Mouse (Mus musculus) layer of hippocampus, postnatal 36 days (tissue): ENCODE data around the gene Bcl11a. TPM values are rescaled to one million over a fixed set of nuclear protein-coding genes. Genes with fewer than 3 reads are reported as not detected.

ENCODE experiments used
- DNase-seq, 2 experiments: peaks; one replicate each; pipeline ENCODE4 v3.0.0; 2022
- total RNA-seq, 2 experiments: library from RNA; stranded (reverse); gene quantifications; 2 replicates each; pipeline ENCODE4 v1.2.3; 2021

Gene Bcl11a
- total RNA-seq, 2 experiments from 2014 or later = 112 to 113 TPM

DNA sequence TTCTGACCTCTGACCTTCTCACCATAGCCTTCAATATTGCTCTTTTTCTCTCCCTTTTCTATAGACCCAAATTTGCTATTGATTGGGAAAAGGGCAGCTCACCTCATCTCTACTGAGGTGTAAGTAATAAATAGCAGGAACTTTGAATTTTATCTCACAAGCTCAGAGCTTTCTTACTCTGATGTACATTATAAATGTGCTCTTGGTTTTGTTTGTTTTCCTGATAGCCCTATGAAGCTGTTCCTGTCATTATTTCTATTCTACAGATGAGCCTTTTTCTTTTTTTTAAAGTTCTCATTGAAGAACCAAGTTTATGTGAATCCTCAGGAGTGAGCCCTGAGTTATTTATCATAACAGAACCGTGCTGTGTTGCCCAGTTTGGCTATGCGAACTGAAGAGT is 55.0 kb downstream of the Bcl11a start:
- no peak for DNase-seq

GRCm38 (mm10) chr11:24133484-24133883 is 55.6 kb downstream of the Bcl11a start:
- DNase-seq = no peak

DNA sequence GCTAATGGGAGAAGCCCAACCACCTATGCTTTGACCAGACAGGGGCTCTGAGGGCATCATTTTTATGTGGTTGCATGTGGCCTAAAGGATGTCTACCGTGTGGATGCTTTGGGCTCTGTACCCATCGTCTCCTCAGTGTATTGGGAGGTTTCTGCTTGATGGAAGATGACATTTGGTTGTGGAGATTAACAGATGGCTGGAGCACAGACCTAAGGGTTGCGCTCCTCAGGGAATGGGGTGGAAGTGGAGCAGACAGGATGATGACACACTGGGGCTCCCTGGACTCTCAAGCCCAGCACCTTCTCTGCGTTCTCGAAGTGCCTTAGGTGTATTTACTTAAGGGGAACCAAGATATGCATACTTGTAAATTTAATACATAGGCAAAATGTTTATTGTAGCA is 56.1 kb downstream of the Bcl11a start:
- no peak for DNase-seq

DNA sequence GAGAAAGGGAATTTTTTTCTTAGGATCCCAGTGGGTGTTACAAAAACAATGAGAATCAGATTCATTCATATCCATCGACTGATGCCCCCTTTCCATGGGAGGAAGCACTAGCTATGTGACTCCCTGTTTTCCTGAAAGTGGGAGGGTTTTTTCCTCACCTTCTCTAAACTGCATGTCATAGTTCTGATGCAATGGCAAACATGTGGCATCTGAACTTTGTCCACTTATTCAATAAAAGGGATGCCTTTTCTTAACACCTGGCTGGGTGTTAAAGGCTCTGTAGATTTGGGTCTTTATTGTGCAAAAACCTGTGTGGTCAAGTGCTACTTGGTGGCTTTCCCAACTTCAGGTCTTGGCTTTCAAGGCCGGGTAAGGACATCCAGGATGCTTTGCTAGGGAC is 57.4 kb downstream of the Bcl11a start:
- DNase-seq = no peak

- no peak for DNase-seq
These were observed 58.4 kb downstream of the Bcl11a start for GRCm38 (mm10) chr11:24136084-24136785.

- DNase-seq = no peak
These were observed 60.0 kb downstream of the Bcl11a start for GRCm38 (mm10) chr11:24137891-24138290.

DNA sequence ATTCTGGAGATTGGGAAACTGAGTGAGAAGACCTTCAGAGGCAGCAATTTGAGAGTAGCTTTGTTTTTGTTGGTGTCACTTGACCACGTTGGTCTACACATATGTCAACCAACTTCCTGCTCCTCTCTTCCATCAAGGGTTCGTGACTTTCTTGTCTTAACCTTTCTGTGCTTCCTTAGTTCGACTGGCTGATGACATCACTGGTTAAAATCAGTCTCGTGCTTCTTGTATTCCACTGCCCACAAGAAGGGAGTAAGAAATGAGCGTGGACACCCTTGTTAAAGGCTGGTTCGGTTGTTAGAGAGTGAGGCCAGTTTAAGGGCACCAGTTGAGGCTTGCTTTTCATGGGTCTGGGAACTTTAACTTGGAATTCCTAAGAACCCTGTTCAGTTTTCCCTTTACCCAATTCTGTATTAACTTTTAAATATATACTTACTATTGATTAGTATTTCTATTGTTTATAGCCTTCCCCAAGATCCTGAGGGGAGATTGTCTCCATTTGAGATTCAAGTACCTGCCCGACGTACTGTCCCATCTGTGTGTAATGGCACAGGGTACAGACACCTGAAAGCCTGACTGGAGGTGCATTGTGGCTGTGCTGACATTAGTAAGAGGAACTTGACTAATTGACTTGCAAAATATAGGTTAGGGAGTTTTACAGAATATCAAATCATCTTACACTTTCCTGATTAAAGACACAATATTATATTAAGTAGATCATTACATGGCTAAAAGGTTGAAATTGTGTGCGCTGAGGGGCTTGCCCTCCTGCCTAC is 60.9 kb downstream of the Bcl11a start:
- no peak for DNase-seq

GRCm38 (mm10) chr11:24139432-24139831 is 61.6 kb downstream of the Bcl11a start:
- DNase-seq = no peak

GRCm38 (mm10) chr11:24139952-24140351 is 62.1 kb downstream of the Bcl11a start:
- no peak for DNase-seq

- DNase-seq = no peak
These were observed 63.1 kb downstream of the Bcl11a start for GRCm38 (mm10) chr11:24140948-24141347.

GRCm38 (mm10) chr11:24141479-24142251 is 63.8 kb downstream of the Bcl11a start:
- DNase-seq = no peak

- DNase-seq = no peak
These were observed 64.5 kb downstream of the Bcl11a start for GRCm38 (mm10) chr11:24142316-24142715.

DNA sequence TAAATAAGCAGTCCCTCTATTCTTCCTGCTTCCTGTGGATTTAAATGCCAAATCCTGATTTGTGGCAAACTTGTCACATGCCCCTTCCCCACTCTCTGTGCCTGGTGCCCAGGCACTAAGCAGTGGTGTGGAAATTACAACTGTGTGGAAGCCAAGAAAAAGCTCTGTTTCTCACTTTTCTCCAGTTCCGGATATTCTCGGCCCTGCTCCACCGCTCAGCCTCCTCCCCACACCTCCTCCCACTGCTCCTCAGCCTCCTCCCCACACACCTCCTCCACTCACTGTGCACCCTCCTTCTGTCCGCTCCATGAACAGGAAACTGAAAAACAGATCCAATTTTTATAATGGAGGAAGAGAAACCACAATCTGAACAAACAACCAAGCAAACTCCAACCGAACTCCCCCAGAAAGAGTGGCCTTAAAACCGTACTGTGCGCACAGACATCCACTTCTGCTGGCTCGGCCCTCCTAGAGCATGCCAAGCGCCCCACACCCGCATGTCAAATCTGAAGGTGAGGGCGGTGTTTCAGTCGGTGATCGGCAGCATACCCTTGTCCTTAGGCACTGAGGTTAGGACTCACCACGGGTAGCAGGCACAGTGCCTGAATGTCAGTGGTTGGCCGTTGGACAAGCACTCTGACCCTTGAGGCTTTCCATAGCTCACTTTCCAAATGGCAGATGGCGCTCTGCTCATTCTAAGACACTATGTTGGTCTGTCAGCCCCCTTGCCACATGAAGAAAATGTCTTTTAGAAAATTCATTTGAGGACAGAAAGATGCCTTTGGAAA is 66.5 kb downstream of the Bcl11a start:
- DNase-seq = peak; percentile 64 to 72

DNA sequence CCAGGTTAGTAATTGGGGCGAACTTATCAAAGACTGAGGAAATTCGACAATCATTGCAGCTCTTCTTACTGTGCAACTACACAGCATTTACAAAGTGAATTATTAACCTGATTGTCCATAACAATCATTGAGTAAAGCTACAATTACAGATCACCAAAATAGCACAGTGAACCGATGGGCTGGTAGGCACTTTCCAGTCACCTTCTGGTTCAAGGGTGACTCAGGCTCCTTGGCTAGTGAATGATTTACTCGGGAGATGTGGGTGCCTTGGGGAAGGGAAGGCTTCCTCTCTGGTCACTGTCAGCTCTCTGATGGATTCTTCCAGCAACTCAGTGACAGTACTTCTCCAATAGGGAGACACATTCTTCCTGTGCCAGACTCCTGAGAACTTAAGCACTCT is 68.2 kb downstream of the Bcl11a start:
- no peak for DNase-seq

DNA sequence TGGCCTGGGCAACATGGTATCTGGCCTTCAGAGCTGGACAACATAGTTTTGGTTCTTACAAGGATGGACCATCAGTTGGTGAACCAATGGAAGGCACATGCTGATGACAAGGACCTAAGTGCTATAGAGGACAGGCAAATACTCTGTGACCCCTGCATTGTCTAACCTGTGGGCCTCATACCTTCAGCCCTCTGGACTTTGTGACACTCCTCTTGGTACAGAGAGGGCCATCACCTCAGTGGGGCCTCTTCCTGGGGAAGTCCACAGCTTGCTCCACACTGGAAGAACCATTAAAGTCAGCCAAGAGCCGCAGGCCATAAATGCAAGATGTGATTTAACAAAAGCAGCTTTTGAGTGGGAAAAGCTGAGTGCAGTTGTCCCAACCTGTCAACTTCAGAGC is 68.6 kb downstream of the Bcl11a start:
- DNase-seq = no peak

GRCm38 (mm10) chr11:24147698-24148097 is 69.8 kb downstream of the Bcl11a start:
- no peak for DNase-seq

DNA sequence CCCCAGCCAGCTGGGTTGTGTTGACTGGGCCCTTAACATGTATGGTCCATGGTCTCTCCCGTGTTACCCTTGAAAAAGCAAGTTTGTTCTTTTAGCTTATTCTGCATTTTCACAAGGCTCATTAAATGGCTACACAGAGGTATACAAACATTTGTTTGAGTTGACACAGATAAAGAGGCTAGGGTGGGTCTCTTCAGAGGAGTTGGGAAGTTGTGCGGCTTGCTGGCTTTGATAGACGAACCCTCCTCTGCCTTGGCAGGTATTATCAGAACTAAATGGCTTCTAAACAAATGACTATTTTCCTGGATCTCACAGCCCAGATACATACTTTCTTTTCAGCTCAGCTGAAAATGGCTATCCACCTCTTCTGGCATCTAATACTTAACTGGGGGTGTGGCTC is 70.7 kb downstream of the Bcl11a start:
- no peak for DNase-seq

- DNase-seq = no peak
These were observed 71.8 kb downstream of the Bcl11a start for GRCm38 (mm10) chr11:24149462-24150220.

- DNase-seq = no peak
These were observed 74.4 kb downstream of the Bcl11a start for GRCm38 (mm10) chr11:24152076-24152784.

DNA sequence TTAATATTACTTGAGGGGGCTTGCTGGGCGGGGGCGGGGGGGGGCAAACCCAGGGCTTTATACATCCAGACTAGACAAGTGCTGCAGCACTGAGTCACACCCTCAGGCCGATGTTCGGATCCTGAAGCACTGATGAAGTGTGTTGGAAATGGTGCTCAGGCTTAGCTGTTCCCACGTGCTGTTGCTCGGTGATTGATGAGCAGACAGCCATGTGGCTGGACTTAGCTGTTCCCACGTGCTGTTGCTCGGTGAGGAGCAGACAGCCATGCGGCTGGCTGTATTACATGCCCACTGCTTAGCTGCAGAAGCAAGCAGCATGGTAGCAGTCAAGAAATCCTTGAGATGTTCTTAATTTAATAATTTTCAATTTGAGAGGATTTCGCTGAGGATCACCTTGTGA is 75.2 kb downstream of the Bcl11a start:
- DNase-seq = no peak

DNA sequence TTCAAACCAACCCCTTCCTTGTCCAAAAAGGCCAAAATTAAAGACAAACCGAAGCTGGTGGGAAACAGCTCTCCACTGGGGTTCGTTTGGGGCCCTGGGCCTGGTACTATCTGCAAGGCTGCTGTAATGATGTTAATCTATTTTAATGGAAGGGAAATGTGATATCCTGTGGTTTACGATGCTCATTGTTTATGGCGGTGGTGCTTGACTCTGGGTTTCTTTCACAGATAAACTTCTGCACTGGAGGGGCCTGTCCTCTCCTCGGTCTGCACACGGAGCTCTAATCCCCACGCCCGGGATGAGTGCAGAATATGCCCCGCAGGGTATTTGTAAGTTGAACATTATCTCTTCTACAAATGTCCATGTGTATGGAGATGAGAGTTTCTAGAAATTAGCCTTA is 80.2 kb downstream of the Bcl11a start:
- DNase-seq = no peak
